Mouse (Mus musculus): ENCODE measurements at regions not wholly inside any gene's neighbourhood (a gene's known extent, or its start where the extent isn't known, plus 50 kb on each side); places are given as distances from the start of the nearest gene placed in this dataset.

DNA sequence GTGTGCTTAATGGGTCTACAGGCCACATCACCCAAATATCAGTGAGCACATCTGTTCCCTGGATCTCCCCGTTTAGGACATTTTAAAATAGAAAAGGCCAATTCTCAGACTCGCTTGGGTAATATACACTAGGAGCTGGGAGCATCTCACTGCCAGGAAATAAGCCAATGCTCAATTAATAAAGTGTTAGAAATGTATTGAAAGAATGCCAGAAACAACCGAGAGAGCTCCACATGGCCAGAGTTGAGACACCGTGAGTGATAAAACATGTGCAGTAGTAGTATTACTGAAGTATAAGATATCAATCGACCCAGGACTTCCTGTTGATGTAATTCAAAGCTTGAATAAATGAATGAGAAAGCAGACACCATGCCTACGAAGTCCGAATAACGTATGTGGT is 127.1 kb upstream of the Tnp1 start:
- no peak for TF ChIP-seq CTCF (IDR thresholded peaks at IDR 0.05; ENCODE audit: borderline replicate concordance, insufficient read depth, low read depth, low read length)
- no peak for TF ChIP-seq POLR2A (IDR thresholded peaks at IDR 0.05; ENCODE audit: borderline replicate concordance, insufficient read depth, low read length)

All from cerebellum, adult 2 months (tissue).